Mouse (Mus musculus) heart, embryonic 13.5 days (tissue): ENCODE measurements at regions not wholly inside any gene's neighbourhood (a gene's known extent, or its start where the extent isn't known, plus 50 kb on each side); places are given as distances from the start of the nearest gene placed in this dataset.
"Not testable (repeated sequence)": the region's sequence is repeated elsewhere in the genome, so short reads cannot be mapped to it uniquely, and the experiment has no call there.

Source experiments
- ATAC-seq: fragments of 200-750 bp; cut with Nextera tagmentation; 2 replicates; pipeline ENCODE4 v1.8.0; 2017; ENCODE audit warnings: moderate TSS enrichment; ENCODE audit not compliant: insufficient number of reproducible peaks, low FRiP score, low TSS enrichment; ENCODE audit errors: extremely low read depth
- H3K27ac ChIP-seq: fragments of 300-500 bp; sonication (generic); replicated peaks from 2 replicates; pipeline ENCODE4 v1.5.1; 2015; ENCODE audit warnings: moderate library complexity, mild to moderate bottlenecking, inconsistent platforms
- H3K27me3 ChIP-seq: fragments of 300-500 bp; sonication (generic); replicated peaks from 2 replicates; pipeline ENCODE4 v1.6.1; 2015; ENCODE audit warnings: mild to moderate bottlenecking, inconsistent platforms
- H3K36me3 ChIP-seq: fragments of 300-500 bp; sonication (generic); 2 replicates; pipeline ENCODE4 v1.6.1; 2015; ENCODE audit warnings: mild to moderate bottlenecking, inconsistent platforms
- H3K4me1 ChIP-seq: fragments of 300-500 bp; sonication (generic); 2 replicates; pipeline ENCODE4 v1.6.1; 2015; ENCODE audit warnings: inconsistent platforms
- H3K4me2 ChIP-seq: fragments of 300-500 bp; sonication (generic); 2 replicates; pipeline ENCODE4 v1.6.1; 2015; ENCODE audit warnings: inconsistent platforms, mild to moderate bottlenecking, moderate library complexity
- H3K4me3 ChIP-seq: fragments of 300-500 bp; sonication (generic); 2 replicates; pipeline ENCODE4 v1.5.1; 2015; ENCODE audit warnings: moderate library complexity, mild to moderate bottlenecking, inconsistent platforms
- H3K9ac ChIP-seq: fragments of 300-500 bp; sonication (generic); 2 replicates; pipeline ENCODE4 v1.6.1; 2015; ENCODE audit warnings: inconsistent platforms, mild to moderate bottlenecking, moderate library complexity
- H3K9me3 ChIP-seq: fragments of 300-500 bp; sonication (generic); 2 replicates; pipeline ENCODE4 v1.6.1; 2016; ENCODE audit warnings: inconsistent platforms
- WGBS: fragments of 180-500 bp; shearing (Covaris S2); methylation state at CpG from one replicate; pipeline ENCODE4 v1.1.7; 2015; ENCODE audit warnings: mixed read lengths; 5-methylcytosine and 5-hydroxymethylcytosine counted together

DNA sequence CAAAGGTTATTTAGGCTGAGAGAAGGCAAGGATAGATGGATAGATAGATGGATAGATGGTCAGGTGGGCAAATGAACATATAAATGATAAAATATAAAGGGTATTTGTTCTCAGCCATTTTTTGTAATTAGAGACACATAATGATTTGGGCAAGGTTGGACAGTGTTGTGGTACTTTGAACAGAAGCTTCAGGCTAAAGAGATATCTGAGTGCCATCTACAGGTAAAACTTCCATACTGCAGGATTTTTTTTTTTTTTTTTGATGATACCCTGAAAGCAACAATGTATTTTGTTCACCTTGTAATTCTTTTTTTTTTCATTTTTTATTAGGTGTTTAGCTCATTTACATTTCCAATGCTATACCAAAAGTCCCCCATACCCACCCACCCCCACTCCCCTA, 110.1 kb upstream of the Trabd2b start:
- no peak for ATAC-seq
- Histone ChIP-seq H3K27ac (no peak overlapping the region), H3K4me3 (no peak overlapping the region), H3K9ac (no peak overlapping the region), H3K36me3 (no peaks in the 10 kb centered on the region), H3K4me2 (no peak overlapping the region), H3K9me3 (no peaks in the 10 kb centered on the region), H3K4me1 (no peaks in the 10 kb centered on the region), H3K27me3 (0 out of 2 replicates have a peak, but pooled peaks cover 6% of the 10 kb centered on the region)

DNA sequence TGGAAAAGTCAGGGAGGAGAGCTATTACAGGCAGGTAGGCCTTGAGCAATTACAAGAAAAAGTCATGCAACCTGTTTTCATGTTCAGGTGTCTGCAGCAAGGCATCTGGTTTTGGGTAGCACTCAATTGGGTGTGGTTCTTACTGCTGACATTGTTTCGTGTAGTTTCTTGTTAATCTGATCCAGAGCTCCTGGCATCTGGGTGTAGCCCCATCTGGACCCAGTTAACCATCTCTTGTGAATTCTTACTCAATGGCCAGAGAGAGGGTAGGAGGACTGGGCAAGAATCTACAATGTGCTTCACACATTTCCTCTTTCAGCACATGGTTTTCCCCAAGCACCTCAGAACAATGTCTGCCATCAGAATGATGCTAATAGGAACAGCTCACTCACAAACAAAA, 108.0 kb upstream of the Trabd2b start:
- not testable (repeated sequence) for H3K4me2 ChIP-seq

DNA sequence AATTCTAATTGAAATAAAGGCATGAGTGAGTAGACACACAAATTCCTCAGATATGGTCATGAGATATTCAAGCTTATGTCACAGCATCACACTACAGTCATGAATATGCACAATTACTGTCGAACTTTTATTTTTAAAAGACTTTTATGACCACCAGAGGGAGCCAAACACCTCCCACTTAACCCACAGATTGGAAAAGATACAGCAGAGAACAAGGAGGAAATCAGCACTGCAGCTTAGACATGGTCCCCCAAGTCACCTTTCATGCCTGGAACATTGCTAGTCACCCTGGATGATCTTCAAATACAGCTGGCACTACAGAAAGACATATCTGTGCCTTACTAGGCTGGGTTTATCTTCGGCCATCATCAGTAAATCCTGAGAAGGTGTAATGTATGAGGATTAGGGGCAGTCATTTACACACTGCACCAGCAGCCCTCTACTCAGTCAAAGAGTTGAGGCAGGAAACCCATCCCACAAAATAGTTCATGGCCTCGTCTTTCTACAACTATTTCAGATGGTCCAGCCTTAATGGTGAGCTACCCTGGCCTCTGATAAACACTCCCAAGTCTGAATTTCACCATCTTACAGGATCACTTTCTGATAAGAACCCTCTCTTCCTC, 106.0 kb upstream of the Trabd2b start:
- no peak for ATAC-seq
- H3K4me3 ChIP-seq: no peak overlapping the region
- WGBS: 41% methylated on average over 3 of the region's 3 CpGs

More for the DNA sequence above, 108.0 kb upstream of the Trabd2b start:
- not testable (repeated sequence) for H3K36me3 ChIP-seq, H3K4me3 ChIP-seq, H3K9ac ChIP-seq, H3K9me3 ChIP-seq, ATAC-seq, H3K27ac ChIP-seq, H3K4me1 ChIP-seq
- H3K27me3 ChIP-seq: peaks cover 14% of the 10 kb centered on the region; the same call in 1 of the 2 replicates
- 50% methylated on average over 1 of the region's 1 CpGs for WGBS

GRCm38 (mm10) chr4:114304654-114305053, 101.9 kb upstream of the Trabd2b start:
- 47% methylated on average over 1 of the region's 1 CpGs for WGBS
- H3K27ac ChIP-seq: no peak overlapping the region
- H3K4me2 ChIP-seq: no peak overlapping the region
- H3K9me3 ChIP-seq: no peaks in the 10 kb centered on the region
- H3K4me3 ChIP-seq: no peak overlapping the region
- no peaks in the 10 kb centered on the region for H3K4me1 ChIP-seq
- H3K36me3 ChIP-seq: no peaks in the 10 kb centered on the region
- peaks cover 14% of the 10 kb centered on the region; the same call in 1 of the 2 replicates for H3K27me3 ChIP-seq
- no peak for ATAC-seq
- H3K9ac ChIP-seq: no peak overlapping the region

More for the DNA sequence above, 106.0 kb upstream of the Trabd2b start:
- H3K9me3 ChIP-seq: no peaks in the 10 kb centered on the region
- H3K4me2 ChIP-seq: no peak overlapping the region
- H3K36me3 ChIP-seq: no peaks in the 10 kb centered on the region
- no peak overlapping the region for H3K9ac ChIP-seq
- H3K4me1 ChIP-seq: no peaks in the 10 kb centered on the region
- no peak overlapping the region for H3K27ac ChIP-seq
- H3K27me3 ChIP-seq: peaks cover 14% of the 10 kb centered on the region; the same call in 1 of the 2 replicates

GRCm38 (mm10) chr4:114307491-114307890, 99.0 kb upstream of the Trabd2b start:
- Histone ChIP-seq H3K9ac (no peak overlapping the region), H3K4me1 (no peaks in the 10 kb centered on the region), H3K27me3 (no peaks in the 10 kb centered on the region; the same call in none of the 2 replicates), H3K27ac (no peak overlapping the region), H3K4me3 (no peak overlapping the region), H3K36me3 (no peaks in the 10 kb centered on the region), H3K4me2 (no peak overlapping the region), H3K9me3 (no peaks in the 10 kb centered on the region)
- WGBS: 54% methylated on average over 1 of the region's 1 CpGs
- no peak for ATAC-seq

- WGBS: 6% methylated on average over 1 of the region's 1 CpGs
- Histone ChIP-seq H3K27me3 (no peaks in the 10 kb centered on the region; the same call in none of the 2 replicates), H3K27ac (no peak overlapping the region), H3K9me3 (no peaks in the 10 kb centered on the region), H3K4me2 (no peak overlapping the region), H3K9ac (no peak overlapping the region), H3K36me3 (no peaks in the 10 kb centered on the region), H3K4me3 (no peak overlapping the region), H3K4me1 (no peaks in the 10 kb centered on the region)
- no peak for ATAC-seq
These were observed 98.0 kb upstream of the Trabd2b start for GRCm38 (mm10) chr4:114308518-114308917.

- no peak for ATAC-seq
- WGBS: 42% methylated on average over 2 of the region's 2 CpGs
These were observed 91.5 kb upstream of the Trabd2b start for GRCm38 (mm10) chr4:114315051-114315450.

DNA sequence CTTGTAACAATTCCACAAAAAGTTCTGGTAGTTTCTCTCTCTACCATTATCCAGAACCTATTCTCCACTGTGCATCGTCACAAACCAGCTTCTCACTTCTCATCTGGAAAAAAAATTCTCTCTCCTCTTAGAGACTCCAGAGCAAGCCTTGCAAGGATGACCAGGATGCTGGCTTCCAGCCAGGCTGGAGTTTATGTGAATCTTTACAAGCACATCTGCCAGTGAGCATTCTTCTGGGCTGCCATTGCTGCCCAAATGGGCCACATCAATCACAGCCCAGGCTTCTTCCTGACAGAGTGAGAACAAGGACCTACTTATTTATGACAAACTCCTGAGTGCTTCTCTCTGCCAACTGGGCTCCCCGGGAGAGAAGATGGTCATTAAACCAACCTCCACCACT, 91.0 kb upstream of the Trabd2b start:
- no peaks in the 10 kb centered on the region; the same call in 1 of the 2 replicates for H3K27me3 ChIP-seq
- no peaks in the 10 kb centered on the region for H3K9me3 ChIP-seq
- ATAC-seq: no peak
- H3K4me3 ChIP-seq: no peak overlapping the region
- no peaks in the 10 kb centered on the region for H3K36me3 ChIP-seq
- no peaks in the 10 kb centered on the region for H3K4me1 ChIP-seq
- WGBS: 47% methylated on average over 2 of the region's 2 CpGs
- no peak overlapping the region for H3K9ac ChIP-seq
- H3K27ac ChIP-seq: no peak overlapping the region
- H3K4me2 ChIP-seq: no peak overlapping the region

More at GRCm38 (mm10) chr4:114315051-114315450, 91.5 kb upstream of the Trabd2b start:
- Histone ChIP-seq H3K4me3 (no peak overlapping the region), H3K9ac (no peak overlapping the region), H3K27ac (no peak overlapping the region), H3K36me3 (no peaks in the 10 kb centered on the region), H3K4me1 (no peaks in the 10 kb centered on the region), H3K9me3 (no peaks in the 10 kb centered on the region), H3K27me3 (no peaks in the 10 kb centered on the region; the same call in 1 of the 2 replicates), H3K4me2 (no peak overlapping the region)

DNA sequence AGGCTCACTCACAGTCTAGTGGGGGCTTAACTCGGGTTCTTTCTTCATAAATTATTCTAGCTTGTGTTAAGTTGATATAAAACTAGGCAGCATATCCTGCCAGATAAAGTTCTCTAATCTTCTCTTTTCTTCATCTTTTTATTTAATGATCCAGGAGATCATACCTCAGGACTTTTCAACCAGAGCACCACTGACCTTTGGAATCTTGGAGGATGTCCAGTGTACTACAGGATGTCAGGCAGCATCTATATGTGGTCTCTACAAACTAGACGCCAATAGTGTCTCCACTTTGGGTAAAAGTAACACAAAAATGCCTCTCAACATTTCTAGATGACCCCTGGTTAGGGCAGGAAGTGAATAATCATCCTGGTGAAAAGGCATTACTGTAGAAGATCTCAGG, 89.4 kb upstream of the Trabd2b start:
- WGBS: 60% methylated on average over 2 of the region's 2 CpGs
- no peaks in the 10 kb centered on the region for H3K9me3 ChIP-seq
- no peaks in the 10 kb centered on the region for H3K27me3 ChIP-seq
- no peak for ATAC-seq
- no peak overlapping the region for H3K4me3 ChIP-seq
- H3K36me3 ChIP-seq: no peaks in the 10 kb centered on the region
- no peak overlapping the region for H3K9ac ChIP-seq
- no peaks in the 10 kb centered on the region for H3K4me1 ChIP-seq
- no peak overlapping the region for H3K4me2 ChIP-seq
- H3K27ac ChIP-seq: no peak overlapping the region

DNA sequence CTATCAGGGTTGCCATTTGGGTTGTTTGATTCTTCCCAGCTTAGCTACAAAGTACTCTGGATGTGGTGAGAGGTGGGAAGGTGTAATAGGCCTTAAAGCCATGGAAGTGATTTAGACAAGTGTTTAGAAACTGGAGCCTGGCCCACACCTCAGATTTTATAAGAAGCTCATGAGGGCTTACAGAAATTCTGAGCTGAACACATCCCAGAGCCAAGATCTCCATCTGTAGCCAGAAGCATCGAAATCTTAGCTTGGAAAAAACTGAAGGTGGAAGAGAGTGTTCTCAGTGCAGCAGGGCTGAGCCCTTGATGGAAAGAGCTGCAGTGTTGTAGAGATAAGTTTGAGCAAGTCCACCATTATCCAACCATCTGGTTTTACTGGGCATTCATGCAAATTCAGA, 86.4 kb upstream of the Trabd2b start:
- Histone ChIP-seq H3K4me1 (no peaks in the 10 kb centered on the region), H3K4me2 (no peak overlapping the region), H3K36me3 (no peaks in the 10 kb centered on the region), H3K27ac (no peak overlapping the region), H3K9ac (no peak overlapping the region), H3K4me3 (no peak overlapping the region), H3K9me3 (no peaks in the 10 kb centered on the region), H3K27me3 (no peaks in the 10 kb centered on the region)
- 49% methylated on average over 1 of the region's 1 CpGs for WGBS
- ATAC-seq: no peak

DNA sequence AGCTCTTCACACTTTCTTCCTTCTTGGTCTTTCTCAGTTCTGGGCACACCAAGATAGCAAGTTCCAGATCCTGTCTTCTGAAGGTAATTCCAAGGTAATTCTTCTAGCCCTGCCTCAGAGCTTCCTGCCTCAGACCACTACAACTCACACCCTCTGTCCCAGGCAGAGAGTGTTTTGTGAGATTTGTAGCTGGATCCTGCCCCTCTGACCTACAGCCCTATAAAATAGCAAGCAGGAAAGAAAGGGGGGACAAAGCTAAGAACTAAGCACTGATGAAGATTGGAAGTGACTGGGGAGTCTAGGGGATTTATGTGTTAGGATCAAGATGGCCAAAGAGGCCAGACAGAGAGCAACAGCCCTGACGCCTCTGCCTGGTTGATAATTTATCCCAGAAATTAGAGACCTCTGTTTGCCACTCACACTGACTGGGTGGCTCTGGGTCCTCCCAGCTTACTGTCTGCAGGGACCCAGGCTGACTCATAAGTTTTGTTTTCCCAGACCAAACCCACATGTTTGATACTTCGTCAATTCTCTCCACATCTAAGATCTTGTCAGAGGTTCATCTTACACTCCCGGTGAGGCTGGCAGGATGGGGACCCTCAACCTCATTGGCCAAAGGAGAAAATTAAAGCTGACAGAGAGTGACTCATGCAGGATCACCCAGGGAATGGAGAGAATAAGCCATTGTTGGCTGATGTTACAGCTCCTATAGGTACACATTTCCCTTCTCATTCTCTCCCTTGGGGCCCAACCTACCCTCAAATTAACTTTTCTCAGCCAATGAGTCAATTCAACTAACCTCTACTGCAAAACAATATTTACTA, 84.8 kb upstream of the Trabd2b start:
- no peak overlapping the region for H3K9ac ChIP-seq
- H3K9me3 ChIP-seq: no peaks in the 10 kb centered on the region
- H3K4me1 ChIP-seq: no peaks in the 10 kb centered on the region
- H3K36me3 ChIP-seq: no peaks in the 10 kb centered on the region
- no peak overlapping the region for H3K4me2 ChIP-seq
- H3K4me3 ChIP-seq: no peak overlapping the region
- H3K27me3 ChIP-seq: no peaks in the 10 kb centered on the region
- H3K27ac ChIP-seq: no peak overlapping the region
- ATAC-seq: no peak
- WGBS: 56% methylated on average over 3 of the region's 3 CpGs
